Mouse (Mus musculus): ENCODE results near the gene Kpna2. TPM values are rescaled to one million over a fixed set of nuclear protein-coding genes. Genes with fewer than 3 reads are reported as not detected.

Kpna2 gene
- 277 and 281 TPM in 2 replicates for polyA plus RNA-seq (2015; fragmentation: Nextera tagmentation; extraction: Ambion mirVana)

DNA sequence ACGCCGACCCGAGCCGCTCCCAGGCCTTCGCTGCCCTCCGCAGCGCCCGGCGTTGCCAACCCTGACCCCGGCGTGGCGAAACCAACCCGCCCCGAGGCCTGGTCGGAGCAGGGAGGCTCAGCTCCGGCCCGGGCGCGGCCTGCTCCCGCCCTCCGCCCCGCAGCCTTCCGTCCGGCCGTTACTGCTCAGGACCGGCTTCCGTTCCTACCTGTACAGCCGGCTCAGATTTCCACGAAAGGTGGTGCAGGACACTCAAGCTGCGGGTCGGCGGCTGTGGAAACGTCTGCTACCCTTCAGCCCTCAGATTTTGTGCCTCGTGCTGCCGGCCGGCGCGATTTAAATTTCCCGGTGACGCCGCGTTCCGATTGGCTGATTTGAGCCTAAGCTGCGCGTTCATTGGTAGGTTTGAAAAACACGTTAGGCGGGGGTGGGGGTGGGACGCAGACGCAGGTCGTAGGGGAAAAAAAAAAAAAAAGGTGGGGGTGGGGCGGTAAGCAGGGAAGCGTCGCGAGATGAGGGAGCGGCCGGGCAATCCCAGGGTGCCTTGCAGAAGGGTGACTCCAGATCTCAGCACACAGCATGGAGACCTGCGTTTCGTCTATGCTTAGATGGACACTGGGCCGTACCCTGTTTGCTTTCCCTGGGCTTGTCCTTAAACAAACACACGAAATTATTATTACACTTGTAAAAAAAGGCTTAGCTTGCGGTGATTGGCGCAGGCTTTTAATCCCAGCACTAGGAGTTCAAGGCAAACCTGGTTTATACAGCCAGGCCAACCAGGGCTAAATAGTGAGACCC lies at the start of gene Kpna2:
Kpna2 (minus strand) TSS at position 391 of the 798 bp plus-strand sequence.
- peak within 1 kb of the TSS; percentile 74 for H3K4me2 ChIP-seq
- ATAC-seq (ENCODE audit: insufficient number of reproducible peaks, low FRiP score, low TSS enrichment, low read depth) = peak; percentile 92
- peak within 1 kb of the TSS; percentile 85 for H3K27ac ChIP-seq
- H3K4me3 ChIP-seq = peak within 1 kb of the TSS; percentile 96
- H3K36me3 ChIP-seq = peaks cover 21% of the 10 kb centered on the region
- under 1% methylated on average over 60 of the region's 62 CpGs for WGBS
- no peaks in the 10 kb centered on the region for H3K27me3 ChIP-seq
- H3K9ac ChIP-seq = peak within 1 kb of the TSS; percentile 65
- peaks cover 2% of the 10 kb centered on the region; the same call in 1 of the 2 replicates for H3K4me1 ChIP-seq
- no peaks in the 10 kb centered on the region for H3K9me3 ChIP-seq

GRCm38 (mm10) chr11:107046766-107047620 lies 47.7 kb upstream of the Kpna2 start:
- 89% methylated on average over 15 of the region's 15 CpGs for WGBS
- peaks cover 56% of the 10 kb centered on the region for H3K36me3 ChIP-seq
- H3K4me3 ChIP-seq = no peak overlapping the region
- H3K27me3 ChIP-seq = no peaks in the 10 kb centered on the region
- H3K4me1 ChIP-seq = no peaks in the 10 kb centered on the region
- no peak for ATAC-seq (ENCODE audit: insufficient number of reproducible peaks, low FRiP score, low TSS enrichment, low read depth)
- H3K4me2 ChIP-seq = no peak overlapping the region
- no peaks in the 10 kb centered on the region for H3K9me3 ChIP-seq
- no peak overlapping the region for H3K27ac ChIP-seq
- H3K9ac ChIP-seq = no peak overlapping the region

- H3K4me3 ChIP-seq = no peak overlapping the region
- no peak overlapping the region for H3K9ac ChIP-seq
- no peak overlapping the region for H3K4me2 ChIP-seq
- no peaks in the 10 kb centered on the region for H3K27me3 ChIP-seq
- peaks cover 63% of the 10 kb centered on the region for H3K36me3 ChIP-seq
- ATAC-seq (ENCODE audit: insufficient number of reproducible peaks, low FRiP score, low TSS enrichment, low read depth) = no peak
- WGBS = 89% methylated on average over 4 of the region's 4 CpGs
- H3K9me3 ChIP-seq = no peaks in the 10 kb centered on the region
- H3K4me1 ChIP-seq = no peaks in the 10 kb centered on the region
- no peak overlapping the region for H3K27ac ChIP-seq
Measured at GRCm38 (mm10) chr11:107045546-107045945, 46.2 kb upstream of the Kpna2 start.

DNA sequence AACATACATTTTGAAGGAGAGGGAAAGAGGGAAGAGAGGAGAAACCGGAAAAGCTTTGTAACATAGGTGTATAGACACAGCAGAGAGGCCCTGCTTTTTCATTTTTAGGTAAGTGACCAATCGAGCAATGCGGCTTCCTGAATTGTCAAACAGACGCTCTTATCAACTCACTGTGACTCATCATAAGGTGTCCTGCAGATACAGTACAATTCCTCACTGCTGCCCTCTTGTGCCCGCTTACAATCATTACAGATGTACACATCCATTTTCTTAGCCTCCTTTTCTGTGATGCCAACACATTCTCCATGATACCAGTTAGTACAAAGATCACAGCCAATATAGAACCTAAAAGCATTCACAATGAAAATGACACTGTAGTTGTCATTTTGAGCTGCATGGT lies 45.0 kb upstream of the Kpna2 start:
- H3K9ac ChIP-seq = no peak overlapping the region
- no peak overlapping the region for H3K4me2 ChIP-seq
- WGBS = 61% methylated on average over 5 of the region's 5 CpGs
- ATAC-seq (ENCODE audit: insufficient number of reproducible peaks, low FRiP score, low TSS enrichment, low read depth) = no peak
- H3K36me3 ChIP-seq = peaks cover 71% of the 10 kb centered on the region
- H3K4me1 ChIP-seq = no peaks in the 10 kb centered on the region
- H3K27ac ChIP-seq = no peak overlapping the region
- no peaks in the 10 kb centered on the region for H3K9me3 ChIP-seq
- H3K4me3 ChIP-seq = no peak overlapping the region
- no peaks in the 10 kb centered on the region for H3K27me3 ChIP-seq

GRCm38 (mm10) chr11:107043361-107043760 lies 44.0 kb upstream of the Kpna2 start:
- H3K36me3 ChIP-seq = peaks cover 81% of the 10 kb centered on the region

DNA sequence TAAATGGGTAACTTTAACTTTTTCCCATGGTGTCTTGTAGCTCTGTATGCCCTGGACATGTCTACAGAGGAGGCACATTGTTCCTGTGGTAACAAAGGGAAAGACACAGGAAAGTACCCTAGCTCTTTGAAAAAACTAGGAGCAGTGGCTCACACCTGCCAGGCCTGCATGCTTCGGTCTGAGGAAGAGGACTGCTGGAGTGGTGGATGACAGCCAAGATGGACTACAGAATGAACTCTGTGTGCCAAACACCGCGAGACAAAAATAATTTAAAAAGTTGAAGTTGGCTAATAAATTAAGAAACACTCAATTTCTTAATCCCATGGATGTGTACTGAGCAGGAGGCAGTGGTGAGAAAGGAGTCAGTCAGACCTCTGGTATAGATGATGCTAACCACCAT lies 42.1 kb upstream of the Kpna2 start:
- ATAC-seq (ENCODE audit: insufficient number of reproducible peaks, low FRiP score, low TSS enrichment, low read depth) = no peak
- H3K27ac ChIP-seq = no peak overlapping the region
- H3K4me3 ChIP-seq = no peak overlapping the region
- no peaks in the 10 kb centered on the region for H3K27me3 ChIP-seq
- WGBS = 79% methylated on average over 3 of the region's 3 CpGs
- no peaks in the 10 kb centered on the region for H3K4me1 ChIP-seq
- no peak overlapping the region for H3K9ac ChIP-seq
- no peak overlapping the region for H3K4me2 ChIP-seq
- peaks cover 84% of the 10 kb centered on the region for H3K36me3 ChIP-seq
- no peaks in the 10 kb centered on the region for H3K9me3 ChIP-seq

More at GRCm38 (mm10) chr11:107043361-107043760, 44.0 kb upstream of the Kpna2 start:
- H3K9ac ChIP-seq = no peak overlapping the region
- H3K27me3 ChIP-seq = no peaks in the 10 kb centered on the region
- no peak overlapping the region for H3K4me3 ChIP-seq
- H3K9me3 ChIP-seq = no peaks in the 10 kb centered on the region
- ATAC-seq (ENCODE audit: insufficient number of reproducible peaks, low FRiP score, low TSS enrichment, low read depth) = no peak
- H3K27ac ChIP-seq = no peak overlapping the region
- no peak overlapping the region for H3K4me2 ChIP-seq
- no peaks in the 10 kb centered on the region for H3K4me1 ChIP-seq
- 94% methylated on average over 11 of the region's 11 CpGs for WGBS

DNA sequence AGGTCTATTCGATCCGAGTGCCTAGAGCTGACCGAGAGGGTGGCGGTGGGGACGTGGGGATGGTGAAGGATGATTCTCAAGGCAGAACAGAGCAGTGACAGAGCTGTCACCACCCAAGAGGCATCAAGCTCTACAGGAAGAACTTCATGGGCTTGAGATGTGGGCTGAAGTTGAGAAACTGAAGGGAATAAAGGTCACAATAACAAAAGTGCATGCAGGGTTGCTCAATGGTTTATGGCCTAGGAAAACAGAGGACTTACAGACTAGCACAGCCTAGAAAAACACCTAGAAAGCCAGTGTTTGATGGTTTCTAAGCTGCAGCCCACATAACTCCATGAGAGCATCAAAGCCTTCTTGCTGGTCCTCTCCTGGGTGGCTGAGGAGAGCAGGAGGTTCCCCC lies 40.1 kb upstream of the Kpna2 start:
- 92% methylated on average over 5 of the region's 5 CpGs for WGBS
- H3K9ac ChIP-seq = no peak overlapping the region
- H3K36me3 ChIP-seq = peaks cover 72% of the 10 kb centered on the region
- no peak overlapping the region for H3K4me2 ChIP-seq
- H3K4me1 ChIP-seq = no peaks in the 10 kb centered on the region
- no peak for ATAC-seq (ENCODE audit: insufficient number of reproducible peaks, low FRiP score, low TSS enrichment, low read depth)
- H3K9me3 ChIP-seq = no peaks in the 10 kb centered on the region
- no peak overlapping the region for H3K27ac ChIP-seq
- no peak overlapping the region for H3K4me3 ChIP-seq
- H3K27me3 ChIP-seq = no peaks in the 10 kb centered on the region

DNA sequence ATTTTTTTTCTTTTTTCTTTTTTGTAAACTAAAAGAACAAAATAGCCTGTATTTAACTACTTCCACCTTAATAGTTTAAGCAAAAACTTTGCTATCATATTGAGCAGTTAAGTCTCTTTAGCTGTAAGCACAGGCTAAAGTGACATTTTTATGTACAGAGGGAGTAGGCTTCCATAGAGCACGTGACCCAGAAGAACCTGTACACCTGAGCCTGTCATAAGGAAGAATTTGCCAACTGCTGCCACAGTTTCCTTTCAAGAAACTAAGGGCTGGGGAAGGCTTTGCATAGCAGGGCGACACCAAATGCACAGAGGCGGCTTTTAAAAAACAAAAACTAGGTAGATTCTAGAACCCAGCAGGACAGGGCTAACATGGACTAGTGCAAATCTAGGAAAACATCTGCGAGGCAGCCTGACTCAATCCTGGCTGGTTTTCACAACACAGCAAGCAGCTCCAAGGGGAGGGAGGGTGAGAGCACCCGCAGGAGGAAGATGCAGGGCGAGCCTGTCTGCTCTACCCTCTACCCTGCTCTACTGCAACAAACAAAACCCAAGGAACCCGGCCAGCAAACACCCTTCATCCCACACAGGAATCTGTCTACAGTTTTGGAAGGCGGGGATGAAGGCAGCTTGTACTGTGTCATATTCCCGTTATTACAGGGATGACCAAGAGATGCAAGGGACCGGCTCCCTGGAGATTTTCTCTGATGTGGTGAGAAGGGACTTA lies 34.9 kb upstream of the Kpna2 start:
- Histone ChIP-seq H3K9me3 (no peaks in the 10 kb centered on the region), H3K36me3 (peaks cover 27% of the 10 kb centered on the region), H3K4me1 (peaks cover 3% of the 10 kb centered on the region), H3K9ac (no peak overlapping the region), H3K4me2 (no peak overlapping the region), H3K27me3 (no peaks in the 10 kb centered on the region), H3K27ac (no peak overlapping the region), H3K4me3 (no peak overlapping the region)
- no peak for ATAC-seq (ENCODE audit: insufficient number of reproducible peaks, low FRiP score, low TSS enrichment, low read depth)
- WGBS = 82% methylated on average over 10 of the region's 10 CpGs

DNA sequence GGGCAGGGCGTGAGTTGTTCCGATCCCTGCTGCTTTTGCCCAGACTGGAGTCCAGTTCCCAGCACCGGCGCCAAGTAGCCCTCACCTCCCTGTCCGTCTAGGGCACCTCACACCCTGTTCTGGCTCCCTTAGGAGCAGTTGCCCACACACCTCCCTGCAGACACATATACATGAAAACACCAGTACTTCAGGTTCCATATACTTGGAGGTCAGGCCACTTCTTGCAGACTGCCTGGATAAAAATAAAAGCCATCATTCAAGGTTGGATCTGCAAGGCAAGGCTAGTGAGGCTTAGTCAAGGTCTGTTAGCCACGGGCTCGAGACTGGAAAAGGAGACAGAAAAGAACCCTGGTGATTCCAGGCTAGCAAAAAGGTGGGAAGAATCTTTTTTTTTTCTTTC lies 32.3 kb upstream of the Kpna2 start:
- H3K9ac ChIP-seq = no peak overlapping the region
- H3K9me3 ChIP-seq = no peaks in the 10 kb centered on the region
- H3K27ac ChIP-seq = no peak overlapping the region
- H3K4me2 ChIP-seq = no peak overlapping the region
- no peak for ATAC-seq (ENCODE audit: insufficient number of reproducible peaks, low FRiP score, low TSS enrichment, low read depth)
- peaks cover 3% of the 10 kb centered on the region; the same call in 1 of the 2 replicates for H3K36me3 ChIP-seq
- peaks cover 11% of the 10 kb centered on the region for H3K4me1 ChIP-seq
- H3K4me3 ChIP-seq = no peak overlapping the region
- peaks cover 4% of the 10 kb centered on the region; the same call in 1 of the 2 replicates for H3K27me3 ChIP-seq
- WGBS = 56% methylated on average over 7 of the region's 7 CpGs

DNA sequence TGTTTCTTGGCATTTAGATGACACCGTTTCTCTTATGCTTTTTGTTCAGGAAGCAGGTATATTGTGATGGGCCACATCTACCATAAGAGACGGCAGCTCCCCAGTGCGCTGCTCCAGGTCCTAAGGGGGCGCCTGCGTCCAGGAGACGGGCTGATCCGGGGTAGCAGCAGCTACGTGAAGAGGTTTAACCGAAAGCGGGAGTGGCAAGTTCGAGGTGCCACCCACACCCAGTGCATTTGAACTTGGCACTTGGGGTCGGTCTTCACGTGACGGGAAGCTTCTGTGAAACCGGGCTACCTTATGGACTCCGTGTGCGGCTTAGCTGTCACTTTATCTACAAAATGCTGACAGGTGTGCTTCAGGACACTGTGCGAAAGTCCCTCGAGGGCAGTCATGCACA lies 30.2 kb upstream of the Kpna2 start:
- peaks cover 30% of the 10 kb centered on the region for H3K4me1 ChIP-seq
- H3K27ac ChIP-seq = no peak overlapping the region

GRCm38 (mm10) chr11:107028754-107029153 lies 29.4 kb upstream of the Kpna2 start:
- H3K9me3 ChIP-seq = no peaks in the 10 kb centered on the region
- no peak overlapping the region for H3K27ac ChIP-seq
- H3K4me1 ChIP-seq = peaks cover 34% of the 10 kb centered on the region
- no peak for ATAC-seq (ENCODE audit: insufficient number of reproducible peaks, low FRiP score, low TSS enrichment, low read depth)
- H3K36me3 ChIP-seq = no peaks in the 10 kb centered on the region
- peak overlapping the region; percentile 72 for H3K4me3 ChIP-seq
- peaks cover 7% of the 10 kb centered on the region; the same call in 1 of the 2 replicates for H3K27me3 ChIP-seq
- H3K4me2 ChIP-seq = peak overlapping the region; percentile 86
- WGBS = 63% methylated on average over 6 of the region's 6 CpGs
- H3K9ac ChIP-seq = peak overlapping the region; percentile 61

More for the DNA sequence above, 30.2 kb upstream of the Kpna2 start:
- Histone ChIP-seq H3K4me3 (no peak overlapping the region), H3K36me3 (no peaks in the 10 kb centered on the region), H3K9ac (no peak overlapping the region), H3K4me2 (no peak overlapping the region), H3K27me3 (peaks cover 7% of the 10 kb centered on the region; the same call in 1 of the 2 replicates), H3K9me3 (no peaks in the 10 kb centered on the region)
- ATAC-seq (ENCODE audit: insufficient number of reproducible peaks, low FRiP score, low TSS enrichment, low read depth) = no peak
- WGBS = 45% methylated on average over 19 of the region's 19 CpGs
